Mouse (Mus musculus): ENCODE data around the gene Tmem269. TPM values are rescaled to one million over a fixed set of nuclear protein-coding genes. Genes with fewer than 3 reads are reported as not detected.

Tmem269 gene
- 0.10 and 0.95 TPM in 2 replicates for polyA plus RNA-seq (2012; rRNA removed; ENCODE audit: low replicate concordance)

GRCm38 (mm10) chr4:119218169-119218568 lies at the start of gene Tmem269:
Gene Tmem269, minus strand, starts transcription at chr4:119218217.

GRCm38 (mm10) chr4:119255351-119255750 lies 37.3 kb upstream of the Tmem269 start, which contains the start of gene Cldn19:
Gene Cldn19, plus strand, starts transcription at chr4:119255414.

GRCm38 (mm10) chr4:119232410-119233255 lies 14.6 kb upstream of the Tmem269 start, which contains the start of the genes AU022252 and P3h1:
Gene AU022252, minus strand, starts transcription at chr4:119232712.
Gene P3h1, plus strand, starts transcription at chr4:119232915.

GRCm38 (mm10) chr4:119194909-119195581 lies 23.0 kb downstream of the Tmem269 start, which contains the start of gene Svbp:
Gene Svbp, plus strand, starts transcription at chr4:119195306.

GRCm38 (mm10) chr4:119189864-119190263 lies 28.2 kb downstream of the Tmem269 start, which contains the start of gene Ermap:
Gene Ermap, minus strand, starts transcription at chr4:119190011.

GRCm38 (mm10) chr4:119173851-119174453 lies 44.1 kb downstream of the Tmem269 start, which contains the start of gene Zfp691:
Gene Zfp691, minus strand, starts transcription at chr4:119174195.

Other genes with a start within 250 kb of the Tmem269 start
- gene Slc2a1, start 109.5 kb downstream of the Tmem269 start, polyA plus RNA-seq (2012; rRNA removed; ENCODE audit: low replicate concordance): 41.3 and 50.4 TPM in 2 replicates
- 14.3 and 15.1 TPM in 2 replicates for gene Zfp691, start 44.0 kb downstream of the Tmem269 start, polyA plus RNA-seq (2012; rRNA removed; ENCODE audit: low replicate concordance)
- gene Ermap, start 28.2 kb downstream of the Tmem269 start, polyA plus RNA-seq (2012; rRNA removed; ENCODE audit: low replicate concordance): 0.26 and 0.33 TPM in 2 replicates
- gene Svbp, start 22.9 kb downstream of the Tmem269 start, polyA plus RNA-seq (2012; rRNA removed; ENCODE audit: low replicate concordance): 25.0 and 35.5 TPM in 2 replicates
- gene AU022252, start 14.5 kb upstream of the Tmem269 start, polyA plus RNA-seq (2012; rRNA removed; ENCODE audit: low replicate concordance): 4.2 and 6.1 TPM in 2 replicates
- gene P3h1, start 14.7 kb upstream of the Tmem269 start, polyA plus RNA-seq (2012; rRNA removed; ENCODE audit: low replicate concordance): 26.3 and 29.0 TPM in 2 replicates
- gene Cldn19, start 37.2 kb upstream of the Tmem269 start, polyA plus RNA-seq (2012; rRNA removed; ENCODE audit: low replicate concordance): 7.5 and 11.0 TPM in 2 replicates
- 122 and 131 TPM in 2 replicates for gene Ybx1, start 76.4 kb upstream of the Tmem269 start, polyA plus RNA-seq (2012; rRNA removed; ENCODE audit: low replicate concordance)
- 4.8 and 8.4 TPM in 2 replicates for gene Ppih, start 102.3 kb upstream of the Tmem269 start, polyA plus RNA-seq (2012; rRNA removed; ENCODE audit: low replicate concordance)
- gene Ccdc30, start 197.3 kb upstream of the Tmem269 start, polyA plus RNA-seq (2012; rRNA removed; ENCODE audit: low replicate concordance): 0.24 and 0.54 TPM in 2 replicates
- gene Ppcs, start 204.2 kb upstream of the Tmem269 start, polyA plus RNA-seq (2012; rRNA removed; ENCODE audit: low replicate concordance): 16.0 and 24.6 TPM in 2 replicates
- gene Zmynd12, start 204.6 kb upstream of the Tmem269 start, polyA plus RNA-seq (2012; rRNA removed; ENCODE audit: low replicate concordance): 0.27 and 0.99 TPM in 2 replicates

Measured in mammary gland, adult 2 months (tissue).